Mouse (Mus musculus) heart, adult 2 months (tissue): Measurements from ENCODE around the gene Bglap. TPM values are rescaled to one million over a fixed set of nuclear protein-coding genes. Genes with fewer than 3 reads are reported as not detected.

Source experiments
- DNase-seq, 2 experiments: peaks; one replicate each; pipeline ENCODE4 v3.0.0; 2021
- H3K27ac ChIP-seq: fragments of 200-600 bp; 2 replicates; pipeline ENCODE4 v1.8.1; 2022
- H3K27me3 ChIP-seq: fragments of 200-500 bp; 2 replicates; pipeline ENCODE4 v1.6.1; 2012; ENCODE audit warnings: mild to moderate bottlenecking, low read length, inconsistent platforms, mixed read lengths; ENCODE audit not compliant: control insufficient read depth, insufficient read depth
- H3K36me3 ChIP-seq: fragments of 200-500 bp; 2 replicates; pipeline ENCODE4 v1.6.1; 2012; ENCODE audit warnings: low read length, inconsistent platforms; ENCODE audit not compliant: control insufficient read depth, insufficient read depth
- H3K4me1 ChIP-seq: fragments of 200-500 bp; 2 replicates; pipeline ENCODE4 v1.6.1; 2011; ENCODE audit warnings: low read length; ENCODE audit not compliant: control insufficient read depth, insufficient read depth
- H3K4me3 ChIP-seq: fragments of 200-600 bp; 2 replicates; pipeline ENCODE4 v1.8.1; 2022
- H3K79me2 ChIP-seq: fragments of 200-500 bp; replicated peaks from 2 replicates; pipeline ENCODE4 v1.6.1; 2012; ENCODE audit warnings: mild to moderate bottlenecking, inconsistent platforms, low read length, moderate library complexity, mixed read lengths; ENCODE audit not compliant: control insufficient read depth, insufficient read depth
- H3K9ac ChIP-seq: fragments of 200-500 bp; 2 replicates; pipeline ENCODE4 v1.6.1; 2012; ENCODE audit warnings: low read depth, mild to moderate bottlenecking, control low read depth, inconsistent platforms, low read length, mixed read lengths
- CTCF ChIP-seq: fragments of 200-600 bp; IDR thresholded peaks from 2 replicates; pipeline ENCODE4 v1.8.1; 2022; ENCODE audit warnings: antibody characterized with exemption, mild to moderate bottlenecking, moderate library complexity
- EP300 ChIP-seq: fragments of 200-500 bp; IDR thresholded peaks from 2 replicates; pipeline ENCODE4 v1.6.1; 2011; ENCODE audit warnings: low read depth, low read length, control low read depth; ENCODE audit not compliant: insufficient read depth
- POLR2A ChIP-seq: fragments of 200-500 bp; IDR thresholded peaks from 2 replicates; pipeline ENCODE4 v1.6.1; 2011; ENCODE audit warnings: mild to moderate bottlenecking, low read depth, low read length, control low read depth; ENCODE audit not compliant: insufficient read depth
- WGBS: fragments of 180-500 bp; shearing (Covaris S2); methylation state at CpG from one replicate; pipeline ENCODE4 v1.1.7; 2018; 5-methylcytosine and 5-hydroxymethylcytosine counted together
- intact Hi-C: fragments of 180-260 bp; cut with DNase I; formaldehyde crosslinking; loops from one replicate; pipeline ENCODE4 v1.15.1; 2025
- polyA plus RNA-seq: library from polyadenylated mRNA; depleted of rRNA; stranded (reverse); fragments of >200 nt; gene quantifications from 2 replicates; pipeline ENCODE4 v1.2.3, GENCODE M21; 2012
- total RNA-seq, 2 experiments: library from RNA; stranded (reverse); gene quantifications; 2 replicates each; pipeline ENCODE4 v1.2.3; 2021

Gene Bglap
- total and polyA plus RNA-seq, 3 experiments: not detected

- DNase-seq: no peak
- Histone ChIP-seq H3K36me3 (no peaks in the 10 kb centered on the region), H3K9ac (no peak overlapping the region), H3K79me2 (no peaks in the 10 kb centered on the region), H3K27me3 (no peaks in the 10 kb centered on the region), H3K27ac (no peak overlapping the region), H3K4me1 (peaks cover 2% of the 10 kb centered on the region; the same call in 1 of the 2 replicates), H3K4me3 (no peak overlapping the region)
- WGBS: 46% methylated on average over 34 of the region's 34 CpGs
- no peak for TF ChIP-seq POLR2A
- TF ChIP-seq CTCF: no peak
- no peak for TF ChIP-seq EP300
- intact Hi-C loops: no loop called here
These were observed 18.4 kb downstream of the Bglap start for GRCm38 (mm10) chr3:88365705-88366361.

GRCm38 (mm10) chr3:88364337-88364736 is 19.9 kb downstream of the Bglap start, which contains the start of gene Paqr6:
Gene Paqr6 (plus strand): TSS chr3:88364584.
- TF ChIP-seq EP300: no peak
- no peak for TF ChIP-seq CTCF
- no peak for TF ChIP-seq POLR2A
- DNase-seq: peak; percentile 67 to 75
- Histone ChIP-seq H3K4me3 (no peak within 1 kb of the TSS; the same call in 1 of the 2 replicates), H3K27me3 (no peaks in the 10 kb centered on the region), H3K4me1 (peaks cover 2% of the 10 kb centered on the region; the same call in 1 of the 2 replicates), H3K79me2 (no peaks in the 10 kb centered on the region), H3K27ac (no peak within 1 kb of the TSS), H3K36me3 (no peaks in the 10 kb centered on the region), H3K9ac (no peak within 1 kb of the TSS)
- 8% methylated on average over 16 of the region's 16 CpGs for WGBS
- intact Hi-C loops: no loop called here

GRCm38 (mm10) chr3:88363700-88364099 is 20.6 kb downstream of the Bglap start:
- H3K27ac ChIP-seq: no peak overlapping the region
- TF ChIP-seq POLR2A (no peak), CTCF (no peak), EP300 (no peak)

GRCm38 (mm10) chr3:88361612-88362313 is 22.5 kb downstream of the Bglap start:
- 90% methylated on average over 2 of the region's 2 CpGs for WGBS
- Histone ChIP-seq H3K4me3 (no peak overlapping the region), H3K27me3 (no peaks in the 10 kb centered on the region), H3K36me3 (no peaks in the 10 kb centered on the region), H3K9ac (no peak overlapping the region), H3K27ac (no peak overlapping the region), H3K4me1 (peaks cover 2% of the 10 kb centered on the region; the same call in 1 of the 2 replicates), H3K79me2 (no peaks in the 10 kb centered on the region)
- no peak for DNase-seq
- TF ChIP-seq POLR2A: no peak
- no peak for TF ChIP-seq CTCF
- no peak for TF ChIP-seq EP300
- intact Hi-C loops: no loop called here

More at GRCm38 (mm10) chr3:88363700-88364099, 20.6 kb downstream of the Bglap start:
- 37% methylated on average over 4 of the region's 4 CpGs for WGBS
- no peak for DNase-seq
- intact Hi-C loops: no loop called here
- H3K4me3 ChIP-seq: no peak overlapping the region
- peaks cover 2% of the 10 kb centered on the region; the same call in 1 of the 2 replicates for H3K4me1 ChIP-seq
- no peaks in the 10 kb centered on the region for H3K36me3 ChIP-seq
- no peaks in the 10 kb centered on the region for H3K79me2 ChIP-seq
- H3K27me3 ChIP-seq: no peaks in the 10 kb centered on the region
- no peak overlapping the region for H3K9ac ChIP-seq

- no peak for TF ChIP-seq CTCF
- TF ChIP-seq POLR2A: no peak
- DNase-seq: no peak
- 53% methylated on average over 6 of the region's 6 CpGs for whole genome bisulfite sequencing
- Histone ChIP-seq H3K27ac (no peak overlapping the region), H3K9ac (no peak overlapping the region), H3K27me3 (no peaks in the 10 kb centered on the region), H3K36me3 (no peaks in the 10 kb centered on the region), H3K79me2 (no peaks in the 10 kb centered on the region), H3K4me1 (peaks cover 2% of the 10 kb centered on the region; the same call in 1 of the 2 replicates), H3K4me3 (no peak overlapping the region)
- intact Hi-C loops: no loop called here
These were observed 23.2 kb downstream of the Bglap start for GRCm38 (mm10) chr3:88361096-88361495.

- Histone ChIP-seq H3K27ac (no peak overlapping the region; the same call in 1 of the 2 replicates), H3K36me3 (no peaks in the 10 kb centered on the region), H3K9ac (no peak overlapping the region), H3K4me1 (peaks cover 2% of the 10 kb centered on the region; the same call in 1 of the 2 replicates), H3K4me3 (no peak overlapping the region), H3K27me3 (no peaks in the 10 kb centered on the region), H3K79me2 (no peaks in the 10 kb centered on the region)
- intact Hi-C loops: no loop called here
- TF ChIP-seq EP300 (no peak), CTCF (no peak), POLR2A (no peak)
- DNase-seq: no peak
- 46% methylated on average over 3 of the region's 3 CpGs for WGBS
These were observed 24.3 kb downstream of the Bglap start for GRCm38 (mm10) chr3:88359989-88360388.
